Mouse (Mus musculus) embryonic facial prominence, embryonic 12.5 days (tissue): ENCODE results near the gene Ftl1. TPM values are rescaled to one million over a fixed set of nuclear protein-coding genes. Genes with fewer than 3 reads are reported as not detected.
A peak's percentile ranks its signal among the peaks of the same experiment; 100 is the strongest.
"Not testable (repeated sequence)": the region's sequence is repeated elsewhere in the genome, so short reads cannot be mapped to it uniquely, and the experiment has no call there.

Experiments
- ATAC-seq: fragments of 200-750 bp; cut with Nextera tagmentation; 2 replicates; pipeline ENCODE4 v1.8.0; 2017; ENCODE audit not compliant: insufficient number of reproducible peaks, insufficient read depth, low FRiP score, low TSS enrichment
- H3K27ac ChIP-seq: fragments of 300-500 bp; sonication (generic); 2 replicates; pipeline ENCODE4 v1.5.1; 2016; ENCODE audit warnings: mild to moderate bottlenecking
- H3K27me3 ChIP-seq: fragments of 300-500 bp; sonication (generic); 2 replicates; pipeline ENCODE4 v1.6.1; 2016; ENCODE audit warnings: mild to moderate bottlenecking, moderate library complexity
- H3K36me3 ChIP-seq: fragments of 300-500 bp; sonication (generic); 2 replicates; pipeline ENCODE4 v1.6.1; 2016; ENCODE audit warnings: mild to moderate bottlenecking
- H3K4me1 ChIP-seq: fragments of 300-500 bp; sonication (generic); 2 replicates; pipeline ENCODE4 v1.6.1; 2016
- H3K4me2 ChIP-seq: fragments of 300-500 bp; sonication (generic); replicated peaks from 2 replicates; pipeline ENCODE4 v1.6.1; 2016; ENCODE audit warnings: mild to moderate bottlenecking, moderate library complexity
- H3K4me3 ChIP-seq: fragments of 300-500 bp; sonication (generic); 2 replicates; pipeline ENCODE4 v1.5.1; 2016; ENCODE audit warnings: mild to moderate bottlenecking
- H3K9ac ChIP-seq: fragments of 300-500 bp; sonication (generic); 2 replicates; pipeline ENCODE4 v1.6.1; 2016; ENCODE audit warnings: mild to moderate bottlenecking, moderate library complexity
- H3K9me3 ChIP-seq: fragments of 300-500 bp; sonication (generic); 2 replicates; pipeline ENCODE4 v1.6.1; 2016; ENCODE audit warnings: mild to moderate bottlenecking, moderate library complexity
- WGBS: fragments of 180-500 bp; shearing (Covaris S2); methylation state at CpG from one replicate; pipeline ENCODE4 v1.1.7; 2016; 5-methylcytosine and 5-hydroxymethylcytosine counted together
- polyA plus RNA-seq: library from polyadenylated mRNA; unstranded; fragments of >200 nt; fragmentation: Nextera tagmentation; extraction: Ambion mirVana; gene quantifications from 2 replicates; pipeline ENCODE4 v1.2.1, GENCODE M21; 2016

Ftl1 gene
- polyA plus RNA-seq, 1 experiment from 2014 or later = 5,211 TPM

DNA sequence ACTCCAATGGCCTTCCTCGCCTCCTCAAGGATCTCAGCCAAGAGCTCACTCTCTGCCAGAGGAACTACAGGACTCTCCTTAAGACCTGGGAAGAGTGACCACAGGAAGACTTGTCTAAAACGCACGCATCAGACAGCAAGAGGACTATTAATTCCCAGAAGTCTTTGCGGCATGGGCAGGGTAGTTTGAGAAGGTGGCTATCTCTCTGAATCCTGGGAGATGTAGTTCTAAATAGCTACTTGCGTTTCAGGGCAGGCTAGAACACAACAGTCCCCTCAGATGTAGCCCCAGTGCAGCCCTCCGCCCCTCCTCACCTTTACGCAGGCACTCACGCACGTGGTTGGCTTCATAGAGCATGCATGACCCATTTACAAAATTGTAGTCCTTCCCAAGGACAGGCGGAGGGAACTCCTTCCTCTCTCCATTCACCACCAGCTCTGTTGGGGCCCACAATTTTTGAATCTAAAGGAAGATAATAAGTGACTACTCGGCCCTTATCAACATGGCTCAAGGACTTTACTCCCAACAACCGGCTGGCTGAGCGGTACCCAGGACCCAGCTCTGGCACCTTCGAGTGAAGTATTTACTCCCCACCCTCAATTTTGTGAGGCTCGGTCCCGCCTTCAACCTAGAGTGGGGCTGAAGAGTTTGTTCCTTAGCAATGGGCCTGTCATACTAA, 15.7 kb upstream of the Ftl1 start:
- Histone ChIP-seq H3K9me3 (no peaks in the 10 kb centered on the region), H3K4me1 (no peaks in the 10 kb centered on the region), H3K4me3 (peak overlapping the region; percentile 17; the same call in 1 of the 2 replicates), H3K27me3 (no peaks in the 10 kb centered on the region), H3K9ac (no peak overlapping the region), H3K36me3 (no peaks in the 10 kb centered on the region), H3K4me2 (peak overlapping the region; percentile 36), H3K27ac (no peak overlapping the region)
- ATAC-seq = no peak
- WGBS = 70% methylated on average over 16 of the region's 16 CpGs

DNA sequence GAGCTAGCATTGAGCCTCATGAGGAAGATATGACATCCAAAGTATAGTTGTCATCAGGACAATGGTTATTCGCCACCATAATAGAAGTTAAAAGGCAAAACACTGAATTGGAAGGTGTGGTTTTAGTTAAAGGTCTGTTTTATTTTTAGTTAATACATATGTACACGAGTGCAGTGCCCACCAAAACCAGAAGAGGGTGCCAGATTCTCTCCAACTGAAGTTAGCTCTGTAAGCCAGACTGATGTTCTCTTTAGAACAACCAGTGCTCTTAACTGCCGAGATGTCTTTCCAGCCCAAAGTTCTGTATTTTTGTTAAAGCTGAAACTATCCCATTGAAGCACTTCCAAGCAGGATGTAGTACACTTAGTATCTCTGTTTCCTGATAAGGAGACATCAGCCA, 11.2 kb upstream of the Ftl1 start:
- Histone ChIP-seq H3K9ac (no peak overlapping the region), H3K4me1 (peaks cover 3% of the 10 kb centered on the region), H3K27me3 (no peaks in the 10 kb centered on the region), H3K4me3 (no peak overlapping the region), H3K4me2 (no peak overlapping the region), H3K36me3 (no peaks in the 10 kb centered on the region), H3K9me3 (no peaks in the 10 kb centered on the region), H3K27ac (no peak overlapping the region)
- WGBS = 3% methylated on average over 3 of the region's 3 CpGs
- ATAC-seq = no peak

DNA sequence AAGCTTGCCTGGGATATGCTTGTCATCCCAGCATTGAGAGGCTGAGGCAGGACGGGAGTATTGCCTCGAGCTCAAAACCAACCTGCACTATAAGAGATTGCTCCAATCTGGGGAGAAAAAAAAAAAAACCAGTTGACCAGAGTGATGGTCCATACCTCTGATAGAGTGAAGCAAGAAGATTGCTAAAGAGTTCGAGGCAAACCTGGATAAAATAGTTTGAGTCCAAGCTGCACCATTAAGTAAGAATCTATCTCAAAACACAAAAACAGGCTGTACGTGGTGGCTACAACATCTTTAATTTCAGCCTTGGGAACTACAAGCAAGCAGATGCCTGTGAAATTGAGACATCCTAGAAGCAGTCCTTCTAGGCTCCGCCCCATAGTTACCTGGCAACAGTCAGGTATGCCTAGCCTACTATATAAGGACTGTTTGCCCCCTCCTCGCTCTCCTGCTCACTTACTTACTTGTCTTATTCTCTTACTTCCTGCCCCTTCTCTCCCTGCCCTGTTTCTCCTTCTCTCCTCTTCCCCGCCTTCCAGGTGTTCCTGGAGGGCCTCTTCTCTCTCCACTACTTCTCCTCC, 7.5 kb upstream of the Ftl1 start:
- H3K27ac ChIP-seq = no peak overlapping the region
- peaks cover 27% of the 10 kb centered on the region for H3K36me3 ChIP-seq
- H3K4me3 ChIP-seq = peak overlapping the region; percentile 84
- 31% methylated on average over 7 of the region's 7 CpGs for WGBS
- no peaks in the 10 kb centered on the region for H3K9me3 ChIP-seq
- no peak overlapping the region; the same call in 1 of the 2 replicates for H3K9ac ChIP-seq
- H3K27me3 ChIP-seq = no peaks in the 10 kb centered on the region
- ATAC-seq = no peak
- peak overlapping the region; percentile 84 for H3K4me2 ChIP-seq
- H3K4me1 ChIP-seq = peaks cover 12% of the 10 kb centered on the region

DNA sequence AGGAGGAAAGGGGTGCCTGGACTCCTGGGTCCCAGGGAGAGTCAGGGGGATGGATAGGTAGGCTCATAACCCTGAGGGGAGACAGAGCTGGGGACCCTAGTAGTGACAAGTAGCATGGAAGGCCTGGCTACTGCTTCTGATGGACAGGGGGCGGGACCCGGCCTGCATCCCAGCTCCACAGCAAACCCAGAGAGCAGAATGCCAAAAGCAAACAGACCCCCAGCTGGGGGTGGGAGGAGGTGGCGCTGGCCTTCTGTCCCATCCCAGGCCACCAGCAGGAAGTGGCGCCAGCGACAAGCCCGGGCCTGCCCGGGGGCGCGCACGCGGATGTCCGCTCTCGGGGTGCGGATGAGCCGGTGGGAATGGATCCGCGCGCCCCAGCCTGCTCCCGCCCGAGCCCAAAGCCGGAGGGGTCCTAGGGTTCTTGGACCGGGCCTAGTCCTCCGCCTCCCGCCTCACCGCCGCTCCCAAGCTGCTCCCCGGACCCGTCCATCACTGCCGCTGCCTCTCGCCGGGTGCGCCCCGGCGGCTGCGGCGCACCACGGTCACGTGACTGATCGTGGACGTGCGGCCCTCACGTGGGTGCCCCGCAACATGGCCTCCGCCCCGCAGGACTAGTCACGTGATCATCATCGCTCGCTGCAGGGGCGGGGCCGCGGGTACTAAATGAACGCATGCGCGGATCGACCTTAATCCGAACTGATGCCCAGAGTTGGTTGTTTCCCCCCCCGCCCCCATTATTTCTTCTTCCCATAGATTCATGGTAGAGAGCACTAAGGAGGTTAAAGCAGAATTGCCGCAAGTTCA, 6.8 kb upstream of the Ftl1 start, which contains the start of gene Bax:
TSS of gene Bax (minus strand) at position 616 of the 807 bp plus-strand sequence.
- H3K4me2 ChIP-seq = peak within 1 kb of the TSS; percentile 84
- H3K9ac ChIP-seq = peak within 1 kb of the TSS; percentile 86
- no peaks in the 10 kb centered on the region for H3K9me3 ChIP-seq
- no peaks in the 10 kb centered on the region for H3K27me3 ChIP-seq
- WGBS = under 1% methylated on average over 58 of the region's 58 CpGs
- peak within 1 kb of the TSS; percentile 67 for H3K27ac ChIP-seq
- H3K4me1 ChIP-seq = peaks cover 12% of the 10 kb centered on the region
- ATAC-seq = peak; percentile 36
- peak within 1 kb of the TSS; percentile 84 for H3K4me3 ChIP-seq
- peaks cover 34% of the 10 kb centered on the region for H3K36me3 ChIP-seq

DNA sequence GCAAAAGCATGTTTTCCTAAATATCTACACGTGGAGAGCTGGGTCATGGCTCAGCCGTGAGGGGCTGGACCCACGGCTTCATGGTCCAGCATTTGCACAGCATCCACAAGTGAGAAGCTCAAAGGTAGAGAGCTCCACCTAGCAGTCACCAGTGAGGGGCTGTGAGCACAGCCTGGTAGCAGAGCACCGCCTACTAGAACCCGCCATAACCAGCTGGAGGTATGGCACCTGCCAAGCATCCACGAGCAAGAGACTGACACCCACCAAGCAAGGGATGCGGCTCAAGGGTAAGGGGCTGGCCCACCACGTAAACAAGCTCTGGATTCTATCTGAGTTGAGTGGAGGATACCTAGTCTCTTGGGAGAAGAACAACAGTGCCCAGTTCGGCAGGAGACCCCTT, 5.9 kb upstream of the Ftl1 start:
- no peaks in the 10 kb centered on the region for H3K27me3 ChIP-seq
- H3K9ac ChIP-seq = peak overlapping the region; percentile 86
- 82% methylated on average over 9 of the region's 9 CpGs for WGBS
- H3K4me1 ChIP-seq = peaks cover 17% of the 10 kb centered on the region
- H3K36me3 ChIP-seq = peaks cover 35% of the 10 kb centered on the region
- H3K4me2 ChIP-seq = peak overlapping the region; percentile 84
- H3K4me3 ChIP-seq = peak overlapping the region; percentile 84
- no peak overlapping the region for H3K27ac ChIP-seq
- no peak for ATAC-seq
- no peaks in the 10 kb centered on the region for H3K9me3 ChIP-seq

DNA sequence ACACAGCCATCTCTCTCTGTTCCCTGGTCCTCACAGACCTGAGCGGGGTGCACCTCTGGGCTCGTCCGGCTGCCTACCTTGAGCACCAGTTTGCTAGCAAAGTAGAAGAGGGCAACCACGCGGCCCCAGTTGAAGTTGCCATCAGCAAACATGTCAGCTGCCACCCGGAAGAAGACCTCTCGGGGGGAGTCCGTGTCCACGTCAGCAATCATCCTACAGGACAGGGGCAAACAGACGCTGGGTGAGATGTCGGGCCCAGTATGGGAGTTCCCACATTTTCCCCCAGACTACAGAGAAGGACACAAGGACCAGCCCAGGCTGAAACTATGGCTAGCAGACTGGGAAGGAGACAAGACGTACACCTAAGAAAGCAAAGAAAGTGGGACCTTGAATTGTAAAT, 5.4 kb upstream of the Ftl1 start:
- Histone ChIP-seq H3K4me3 (peak overlapping the region; percentile 84), H3K27ac (no peak overlapping the region), H3K36me3 (peaks cover 35% of the 10 kb centered on the region), H3K9me3 (no peaks in the 10 kb centered on the region), H3K9ac (peak overlapping the region; percentile 86; the same call in 1 of the 2 replicates), H3K4me2 (no peak overlapping the region), H3K4me1 (peaks cover 22% of the 10 kb centered on the region), H3K27me3 (no peaks in the 10 kb centered on the region)
- 94% methylated on average over 12 of the region's 12 CpGs for WGBS
- ATAC-seq = no peak

DNA sequence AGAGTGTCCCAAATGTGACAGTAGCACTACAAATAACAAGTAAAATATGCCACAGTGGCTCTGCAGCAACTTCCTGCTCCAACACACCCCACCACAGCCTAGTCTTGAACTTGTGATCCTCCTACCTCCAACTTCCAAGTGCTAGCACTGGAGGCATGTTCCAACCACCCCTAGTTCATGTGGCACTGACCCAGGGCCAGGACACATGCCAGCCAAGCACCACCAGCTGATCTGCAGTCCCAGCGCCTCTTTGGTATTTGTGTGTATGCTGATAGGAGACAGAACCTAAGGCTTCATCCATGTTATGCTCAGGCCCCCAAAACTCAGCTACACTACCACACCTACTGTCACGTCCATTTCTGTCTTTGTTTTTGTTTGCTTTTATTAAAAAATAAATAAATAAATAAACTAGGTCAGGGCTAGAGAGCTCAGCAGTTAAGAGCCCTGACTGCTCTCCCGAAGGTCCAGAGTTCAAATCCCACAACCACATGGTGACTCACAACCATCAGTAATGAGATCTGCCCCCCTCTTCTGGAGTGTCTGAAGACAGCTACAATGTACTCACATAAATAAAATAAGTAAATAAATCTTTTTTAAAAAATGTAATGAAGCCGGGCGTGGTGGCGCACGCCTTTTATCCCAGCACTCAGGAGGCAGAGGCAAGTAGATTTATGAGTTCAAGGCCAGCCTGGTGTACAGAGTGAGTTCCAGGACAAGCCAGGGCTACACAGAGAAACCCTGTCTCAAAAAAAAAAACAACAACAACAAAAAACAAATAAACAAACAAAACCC, 4.5 kb upstream of the Ftl1 start:
- H3K27me3 ChIP-seq = no peaks in the 10 kb centered on the region
- no peak overlapping the region for H3K27ac ChIP-seq
- H3K9me3 ChIP-seq = no peaks in the 10 kb centered on the region
- ATAC-seq = no peak
- H3K4me1 ChIP-seq = peaks cover 22% of the 10 kb centered on the region
- H3K4me2 ChIP-seq = no peak overlapping the region
- peaks cover 35% of the 10 kb centered on the region for H3K36me3 ChIP-seq
- H3K4me3 ChIP-seq = no peak overlapping the region
- WGBS = 95% methylated on average over 7 of the region's 7 CpGs
- no peak overlapping the region for H3K9ac ChIP-seq

DNA sequence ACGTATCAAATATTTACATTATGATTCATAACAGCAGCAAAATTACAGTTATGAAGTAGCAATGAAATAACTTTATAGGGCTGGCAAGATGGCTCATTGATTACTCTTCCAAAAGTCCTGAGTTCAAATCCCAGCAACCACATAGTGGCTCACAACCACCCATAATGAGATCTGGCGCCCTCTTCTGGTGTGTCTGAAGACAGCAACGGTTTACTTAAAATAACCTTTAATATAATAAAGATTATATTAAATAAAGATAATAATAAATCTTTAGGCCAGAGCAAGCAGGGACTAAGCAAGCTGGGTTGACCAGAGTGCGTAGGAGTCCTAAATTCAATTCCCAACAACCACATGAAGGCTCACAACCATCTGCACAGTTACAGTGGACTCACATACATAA, 3.2 kb upstream of the Ftl1 start:
- Histone ChIP-seq H3K4me1 (peaks cover 27% of the 10 kb centered on the region), H3K36me3 (peaks cover 40% of the 10 kb centered on the region)
- H3K9me3 ChIP-seq, H3K9ac ChIP-seq, H3K4me2 ChIP-seq, H3K27ac ChIP-seq, H3K4me3 ChIP-seq, ATAC-seq, H3K27me3 ChIP-seq: not testable (repeated sequence)
- WGBS = 80% methylated on average over 4 of the region's 4 CpGs

DNA sequence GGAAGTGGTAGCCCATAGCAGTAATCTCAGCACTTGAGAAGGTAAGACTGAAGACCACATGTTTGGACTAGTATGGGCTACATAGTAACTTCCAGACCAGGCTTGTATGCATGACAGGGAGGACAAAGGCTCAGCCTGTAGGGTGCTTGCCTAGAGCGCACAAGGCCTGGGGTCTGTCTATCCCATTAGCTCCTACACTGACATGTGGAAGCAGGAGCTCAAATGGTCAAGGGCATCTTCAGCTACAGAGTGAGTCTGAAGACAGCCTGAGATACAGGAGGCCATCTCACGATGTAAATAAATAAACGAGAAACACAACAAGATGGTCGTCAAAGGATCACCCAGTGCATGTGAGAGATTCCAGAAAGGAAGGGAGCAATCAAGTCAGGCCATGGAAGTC, 2.6 kb upstream of the Ftl1 start:
- 84% methylated on average over 4 of the region's 4 CpGs for WGBS
- H3K4me1 ChIP-seq = peaks cover 32% of the 10 kb centered on the region
- H3K27ac ChIP-seq = no peak overlapping the region
- no peaks in the 10 kb centered on the region for H3K9me3 ChIP-seq
- H3K27me3 ChIP-seq = no peaks in the 10 kb centered on the region
- peaks cover 45% of the 10 kb centered on the region for H3K36me3 ChIP-seq
- H3K4me2 ChIP-seq = no peak overlapping the region
- H3K4me3 ChIP-seq = no peak overlapping the region
- ATAC-seq = no peak
- no peak overlapping the region for H3K9ac ChIP-seq

DNA sequence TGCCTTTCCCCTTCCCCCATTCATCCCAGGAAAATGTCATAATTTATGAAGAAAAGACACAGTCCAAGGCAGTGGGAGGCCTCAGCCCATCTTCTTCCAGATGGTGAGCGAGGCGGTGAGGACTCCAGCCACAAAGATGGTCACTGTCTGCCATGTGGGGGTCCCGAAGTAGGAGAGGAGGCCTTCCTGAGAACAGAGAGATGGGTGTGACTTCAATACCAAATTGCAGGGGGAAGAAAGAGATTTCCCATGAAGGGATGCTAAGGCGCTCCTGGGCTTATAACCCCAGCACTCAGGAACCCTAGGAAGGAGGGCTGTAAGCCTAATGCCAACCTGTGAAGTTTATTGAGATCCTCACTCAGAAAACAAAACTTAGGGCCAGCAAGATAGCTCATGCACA, 2.1 kb upstream of the Ftl1 start:
- H3K4me1 ChIP-seq = peaks cover 36% of the 10 kb centered on the region
- 89% methylated on average over 4 of the region's 4 CpGs for WGBS
- H3K36me3 ChIP-seq = peaks cover 51% of the 10 kb centered on the region

DNA sequence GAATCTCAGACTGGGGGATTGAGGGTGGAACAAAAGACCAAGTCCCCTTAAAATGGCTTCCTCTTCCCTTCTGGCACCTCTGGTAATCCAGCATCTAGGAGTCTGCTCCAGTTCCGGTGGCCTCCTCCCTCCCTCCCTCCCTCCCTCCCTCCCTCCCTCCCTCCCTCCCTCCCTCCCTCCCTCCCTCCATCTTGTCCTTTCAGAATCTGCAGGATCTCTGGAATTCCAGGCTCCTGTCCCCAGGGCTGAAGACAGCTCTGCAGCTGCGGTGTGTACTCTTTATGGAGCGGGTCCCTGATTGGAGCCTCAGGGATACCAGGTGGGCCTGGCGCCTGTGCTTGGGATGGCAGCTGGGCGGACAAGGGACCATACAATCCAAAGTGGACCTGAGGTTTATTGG, 1.6 kb upstream of the Ftl1 start:
- H3K36me3 ChIP-seq = peaks cover 52% of the 10 kb centered on the region

More for the DNA sequence above, 2.1 kb upstream of the Ftl1 start:
- H3K9me3 ChIP-seq = no peaks in the 10 kb centered on the region
- no peaks in the 10 kb centered on the region for H3K27me3 ChIP-seq
- H3K4me2 ChIP-seq = no peak overlapping the region
- H3K4me3 ChIP-seq = no peak overlapping the region
- H3K9ac ChIP-seq = no peak overlapping the region
- no peak for ATAC-seq
- peak overlapping the region; percentile 80 for H3K27ac ChIP-seq

More for the DNA sequence above, 1.6 kb upstream of the Ftl1 start:
- H3K9me3 ChIP-seq = no peaks in the 10 kb centered on the region
- no peaks in the 10 kb centered on the region for H3K27me3 ChIP-seq
- no peak overlapping the region for H3K9ac ChIP-seq
- H3K4me2 ChIP-seq = no peak overlapping the region; the same call in 1 of the 2 replicates
- WGBS = 63% methylated on average over 4 of the region's 5 CpGs
- peaks cover 36% of the 10 kb centered on the region for H3K4me1 ChIP-seq
- H3K27ac ChIP-seq = peak overlapping the region; percentile 80
- ATAC-seq = no peak
- H3K4me3 ChIP-seq = no peak overlapping the region
